Comparison of ENCODE assay signal across 29 mouse cellular contexts in genomic region chr5:110877666-110878505, GRCm38 (mm10). TPM values are rescaled to one million over a fixed set of nuclear protein-coding genes. Genes with fewer than 3 reads are reported as not detected.
DNase-seq lines count a peak whose midpoint lies in the region; ATAC-seq and TF ChIP-seq lines count a peak whose summit lies in the region.
"Had no signal": no experiment of that assay in that cellular context is flagged by ENCODE, and none has a peak within 500 bp of the region (broad histone marks: within the 10 kb centered on the region; RNA-seq: fewer than 3 reads in every experiment).

No protein-coding gene starts in this region.

- no peak for DNase-seq in limb, embryonic 10.5 days (ENCODE audit: low spot score)
- peak; percentile 68 for DNase-seq in ES-E14 (ENCODE audit: low read depth, low spot score)
- DNase-seq in ZHBTc4 (ENCODE audit: low read depth, low spot score), result peak; percentile 88
- DNase-seq in spleen, postnatal 36 days (ENCODE audit: low spot score in 2 of 2), result no peak
- DNase-seq in right cerebral cortex, postnatal 10 days (ENCODE audit: low spot score in 2 of 2), result no peak
- DNase-seq: adrenal gland, adult 8-10 months; adrenal gland, postnatal 25 days; cerebellum, adult 18-20 months; cerebellum, adult 9-10 months; cerebellum, postnatal 25 days; gastrocnemius, postnatal 10 days; gastrocnemius, postnatal 36 days; heart, adult 18-20 months; heart, postnatal 14 days; heart, postnatal 4 days had no signal

- H3K9me3 ChIP-seq in limb, embryonic 12.5 days, result no peaks in the 10 kb centered on the region
- no peaks in the 10 kb centered on the region for H3K9me3 ChIP-seq in limb, embryonic 10.5 days (replicated peaks)
- no peaks in the 10 kb centered on the region for H3K9me3 ChIP-seq in ES-E14 (ENCODE audit: control insufficient read depth, insufficient read depth, low read depth, low read length)
- H3K9me3 ChIP-seq: embryonic facial prominence, embryonic 12.5 days; embryonic facial prominence, embryonic 15.5 days; G1E; heart, embryonic 10.5 days; heart, embryonic 13.5 days had no signal

- WGBS in limb, embryonic 12.5 days, result 72% methylated on average over 5 of the region's 5 CpGs
- WGBS in limb, embryonic 10.5 days, result 80% methylated on average over 5 of the region's 5 CpGs

- H3K4me2 ChIP-seq in limb, embryonic 12.5 days, result no peak overlapping the region
- H3K4me2 ChIP-seq: embryonic facial prominence, embryonic 12.5 days; embryonic facial prominence, embryonic 15.5 days; heart, embryonic 13.5 days; hindbrain, embryonic 14.5 days had no signal

- in situ Hi-C loops in ES-E14 (cut with MboI; ENCODE audit: low sequenced_read_pairs in 2 of 2, unreplicated experiment in 2 of 2), result no loop called here

- no peak overlapping the region for H3K9ac ChIP-seq in limb, embryonic 12.5 days (replicated peaks)
- no peak overlapping the region for H3K9ac ChIP-seq in ES-E14 (ENCODE audit: insufficient read depth, low read depth, low read length, poor library complexity, severe bottlenecking)
- H3K9ac ChIP-seq: embryonic facial prominence, embryonic 12.5 days; embryonic facial prominence, embryonic 15.5 days; heart, embryonic 13.5 days; hindbrain, embryonic 14.5 days had no signal

- no peak overlapping the region for H3K4me3 ChIP-seq in limb, embryonic 12.5 days (replicated peaks)
- no peak overlapping the region for H3K4me3 ChIP-seq in limb, embryonic 10.5 days
- H3K4me3 ChIP-seq in ES-E14 (ENCODE audit: insufficient read depth in 1 of 2, low read depth in 1 of 2, low read length in 2 of 2, poor library complexity in 1 of 2, severe bottlenecking in 1 of 2), result no peak overlapping the region
- H3K4me3 ChIP-seq: embryonic facial prominence, embryonic 12.5 days; embryonic facial prominence, embryonic 15.5 days; heart, embryonic 10.5 days; heart, embryonic 13.5 days had no signal

- peaks cover 12% of the 10 kb centered on the region for H3K36me3 ChIP-seq in limb, embryonic 12.5 days
- H3K36me3 ChIP-seq in limb, embryonic 10.5 days, result peaks cover 37% of the 10 kb centered on the region
- H3K36me3 ChIP-seq in ES-E14 (ENCODE audit: control insufficient read depth, insufficient read depth, low read length, poor library complexity, severe bottlenecking), result peaks cover 10% of the 10 kb centered on the region; the same call in 1 of the 2 replicates

- H3K27ac ChIP-seq in limb, embryonic 12.5 days, result peak overlapping the region; percentile 45; the same call in 1 of the 2 replicates
- no peak overlapping the region for H3K27ac ChIP-seq in limb, embryonic 10.5 days
- H3K27ac ChIP-seq in ES-E14 (ENCODE audit: insufficient read depth, low read depth, low read length, poor library complexity, severe bottlenecking), result peak overlapping the region; percentile 61
- H3K27ac ChIP-seq: embryonic facial prominence, embryonic 12.5 days; embryonic facial prominence, embryonic 15.5 days; heart, embryonic 10.5 days; heart, embryonic 13.5 days; hindbrain, embryonic 14.5 days; hindbrain, postnatal 0 days had no signal

- H3K27me3 ChIP-seq in limb, embryonic 12.5 days, result no peaks in the 10 kb centered on the region
- H3K27me3 ChIP-seq in limb, embryonic 10.5 days (ENCODE audit: low read depth, poor library complexity, severe bottlenecking), result no peaks in the 10 kb centered on the region
- H3K27me3 ChIP-seq: embryonic facial prominence, embryonic 12.5 days; embryonic facial prominence, embryonic 15.5 days; heart, embryonic 13.5 days; Patski had no signal

- H3K4me1 ChIP-seq in limb, embryonic 12.5 days (replicated peaks), result peaks cover 40% of the 10 kb centered on the region
- peaks cover 18% of the 10 kb centered on the region for H3K4me1 ChIP-seq in limb, embryonic 10.5 days
- H3K4me1 ChIP-seq in ES-E14 (ENCODE audit: control insufficient read depth in 2 of 2, insufficient read depth in 2 of 2, low read length in 2 of 2, poor library complexity in 1 of 2), result peaks cover 5% of the 10 kb centered on the region in 2 experiments; a peak in 2 of 4 replicates

- ATAC-seq in limb, embryonic 12.5 days (ENCODE audit: insufficient number of reproducible peaks, insufficient read depth, low FRiP score, low TSS enrichment, low read depth), result no peak
- ATAC-seq: activated CD4-positive, CD25-positive, alpha-beta regulatory T cell, adult 4 months; CD4-positive, CD25-positive, alpha-beta regulatory T cell, adult 4 months; forebrain, embryonic 16.5 days; hindbrain, postnatal 0 days; inflammation-experienced regulatory T-cells, adult 6 months; intestine, embryonic 16.5 days; Patski had no signal

TF ChIP-seq in ES-E14, 5 proteins besides CTCF, POLR2A, EP300 and RAD21:
- TF ChIP-seq MAFK (IDR thresholded peaks at IDR 0.05; ENCODE audit: insufficient read depth, low read depth, low read length) (no peak), ZC3H11A (IDR thresholded peaks at IDR 0.05; ENCODE audit: borderline replicate concordance, low read depth, low read length) (no peak), ZNF384 (IDR thresholded peaks at IDR 0.05; ENCODE audit: low read depth, low read length) (no peak), HCFC1 (IDR thresholded peaks at IDR 0.05; ENCODE audit: borderline replicate concordance, insufficient read depth, low read length) (no peak), CHD2 (IDR thresholded peaks at IDR 0.05; ENCODE audit: low read depth, low read length) (no peak)

RNA-seq across cellular contexts. Expression of gene Ttc28, which starts 1.7 kb away (rescaled TPM):
- 20.0 and 23.0 TPM in 2 replicates for polyA plus RNA-seq in limb, embryonic 12.5 days (2016; fragmentation: Nextera tagmentation; extraction: Ambion mirVana)
- 12.6 and 15.1 TPM in 2 replicates for polyA plus RNA-seq in limb, embryonic 10.5 days (2016; fragmentation: Nextera tagmentation; extraction: Ambion mirVana)
- total RNA-seq in ES-E14 (2012; rRNA removed), result 5.2 and 5.8 TPM in 2 replicates

RNA-seq across cellular contexts. Expression of gene Chek2, which starts 38.1 kb away (rescaled TPM):
- polyA plus RNA-seq in limb, embryonic 12.5 days (2016; fragmentation: Nextera tagmentation; extraction: Ambion mirVana), result 30.9 and 32.6 TPM in 2 replicates
- polyA plus RNA-seq in limb, embryonic 10.5 days (2016; fragmentation: Nextera tagmentation; extraction: Ambion mirVana), result 40.8 and 45.1 TPM in 2 replicates
- 43.4 and 46.6 TPM in 2 replicates for total RNA-seq in ES-E14 (2012; rRNA removed)

RNA-seq across cellular contexts. Expression of gene Hscb, which starts 38.3 kb away (rescaled TPM):
- polyA plus RNA-seq in limb, embryonic 12.5 days (2016; fragmentation: Nextera tagmentation; extraction: Ambion mirVana), result 30.9 and 33.9 TPM in 2 replicates
- 27.3 and 33.6 TPM in 2 replicates for polyA plus RNA-seq in limb, embryonic 10.5 days (2016; fragmentation: Nextera tagmentation; extraction: Ambion mirVana)
- total RNA-seq in ES-E14 (2012; rRNA removed), result 21.7 and 22.9 TPM in 2 replicates

Comparison
In these comparisons a context has a peak if more than half of its experiments do, and no peak if none do; other contexts are left out.
1. DNase-seq: peak in ES-E14 (single experiment) and ZHBTc4 (single experiment); none in limb, embryonic 10.5 days (single experiment), spleen, postnatal 36 days (0 of 2) and right cerebral cortex, postnatal 10 days (0 of 2).